ENCODE assay signal across 13 mouse cellular contexts in the genomic region with DNA sequence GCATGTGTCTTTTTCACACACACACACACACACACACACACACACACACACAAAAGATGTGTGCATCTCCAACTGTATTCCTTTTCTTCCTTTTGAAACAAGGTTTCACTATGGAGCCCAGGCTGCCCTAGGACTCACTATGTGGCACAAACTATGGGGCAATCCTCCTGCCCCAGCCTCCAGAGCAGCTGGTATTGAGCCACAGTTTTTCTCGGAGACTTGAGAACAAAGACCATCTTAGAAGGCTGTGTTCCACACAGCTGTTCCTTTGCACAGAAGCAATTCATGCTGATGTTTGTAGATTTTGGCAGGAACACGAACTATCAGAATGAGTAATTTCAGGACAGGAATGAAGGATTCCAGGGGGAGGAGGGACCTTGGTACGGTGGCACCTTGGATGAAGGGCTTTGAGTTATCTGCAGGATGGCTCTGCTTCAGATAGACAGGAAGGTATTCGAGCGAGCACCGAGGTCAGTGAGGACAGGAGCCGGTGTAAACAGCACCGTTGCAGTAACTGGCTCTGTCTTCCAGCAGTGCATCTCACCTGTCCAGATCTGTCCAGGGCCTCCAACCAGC. TPM values are rescaled to one million over a fixed set of nuclear protein-coding genes. Genes with fewer than 3 reads are reported as not detected.
DNase-seq lines count a peak whose midpoint lies in the region; ATAC-seq and TF ChIP-seq lines count a peak whose summit lies in the region.
"Had no signal": no experiment of that assay in that cellular context is flagged by ENCODE, and none has a peak within 500 bp of the region (broad histone marks: within the 10 kb centered on the region; RNA-seq: fewer than 3 reads in every experiment).

No protein-coding gene starts in this region.

- H3K36me3 ChIP-seq in liver, embryonic 15.5 days (replicated peaks) = 0 out of 2 replicates have a peak, but pooled peaks cover 9% of the 10 kb centered on the region
- no peaks in the 10 kb centered on the region for H3K36me3 ChIP-seq in stomach, postnatal 0 days (ENCODE audit: control insufficient read depth, insufficient read depth, low read length)
- H3K36me3 ChIP-seq: embryonic facial prominence, embryonic 15.5 days; lung, embryonic 15.5 days had no signal

- no peak for TF ChIP-seq EP300 in stomach, postnatal 0 days (optimal IDR thresholded peaks at IDR 0.05)

- H3K4me3 ChIP-seq in gastrocnemius, adult 2 months = no peak overlapping the region
- H3K4me3 ChIP-seq in liver, embryonic 15.5 days (replicated peaks) = no peak overlapping the region
- H3K4me3 ChIP-seq in stomach, postnatal 0 days (ENCODE audit: low read depth, low read length) = no peak overlapping the region
- H3K4me3 ChIP-seq: embryonic facial prominence, embryonic 15.5 days; lung, embryonic 15.5 days had no signal

- peak; percentile 5 for DNase-seq in gastrocnemius, adult 2 months
- no peak for DNase-seq in gastrocnemius, postnatal 4 days (ENCODE audit: low spot score in 2 of 2)
- peak; percentile 38 for DNase-seq in retina, postnatal 1 day
- no peak for DNase-seq in retina, embryonic 14.5 days (ENCODE audit: low spot score)
- DNase-seq in stomach, postnatal 0 days (ENCODE audit: low spot score) = no peak
- DNase-seq in thymus, adult 18-20 months = no peak
- DNase-seq: cerebellum, adult 18-20 months; gastrocnemius, postnatal 36 days; thymus, adult 2 months had no signal

- no peak overlapping the region for H3K4me2 ChIP-seq in liver, embryonic 15.5 days
- no peak overlapping the region for H3K4me2 ChIP-seq in stomach, postnatal 0 days (replicated peaks; ENCODE audit: low read depth)
- H3K4me2 ChIP-seq: embryonic facial prominence, embryonic 15.5 days; lung, embryonic 15.5 days had no signal

- no peak for TF ChIP-seq CTCF in gastrocnemius, adult 2 months (IDR thresholded peaks at IDR 0.05)
- no peak for TF ChIP-seq CTCF in stomach, postnatal 0 days (IDR thresholded peaks at IDR 0.05; ENCODE audit: low read depth)

- ATAC-seq in liver, embryonic 15.5 days (ENCODE audit: insufficient read depth) = no peak
- no peak for ATAC-seq in stomach, postnatal 0 days (ENCODE audit: low FRiP score, low TSS enrichment)
- no peak for ATAC-seq in CD4-positive, CD25-positive, alpha-beta regulatory T cell, adult 4 months

- H3K27me3 ChIP-seq in liver, embryonic 15.5 days = no peaks in the 10 kb centered on the region
- no peaks in the 10 kb centered on the region for H3K27me3 ChIP-seq in stomach, postnatal 0 days (ENCODE audit: control insufficient read depth, insufficient read depth, low read length)
- H3K27me3 ChIP-seq: embryonic facial prominence, embryonic 15.5 days; lung, embryonic 15.5 days had no signal

- H3K27ac ChIP-seq in gastrocnemius, adult 2 months = no peak overlapping the region
- H3K27ac ChIP-seq in liver, embryonic 15.5 days (replicated peaks) = peak overlapping the region; percentile 75; the same call in 1 of the 2 replicates
- peak overlapping the region; percentile 75; the same call in 1 of the 2 replicates for H3K27ac ChIP-seq in stomach, postnatal 0 days (replicated peaks)
- H3K27ac ChIP-seq: embryonic facial prominence, embryonic 15.5 days had no signal

- H3K9ac ChIP-seq in liver, embryonic 15.5 days = no peak overlapping the region
- H3K9ac ChIP-seq in stomach, postnatal 0 days (ENCODE audit: low read length) = no peak overlapping the region
- H3K9ac ChIP-seq: embryonic facial prominence, embryonic 15.5 days had no signal

- peaks cover 70% of the 10 kb centered on the region for H3K4me1 ChIP-seq in liver, embryonic 15.5 days (replicated peaks)
- H3K4me1 ChIP-seq in stomach, postnatal 0 days (replicated peaks; ENCODE audit: control insufficient read depth, insufficient read depth) = peaks cover 9% of the 10 kb centered on the region

- intact Hi-C loops in gastrocnemius, adult 2 months (cut with DNase I) = no loop called here

- 65% methylated on average over 8 of the region's 8 CpGs for WGBS in liver, embryonic 15.5 days (ENCODE audit: insufficient replicate concordance)
- WGBS in stomach, postnatal 0 days = 38% methylated on average over 8 of the region's 8 CpGs

- H3K9me3 ChIP-seq in liver, embryonic 15.5 days (replicated peaks) = no peaks in the 10 kb centered on the region
- H3K9me3 ChIP-seq in stomach, postnatal 0 days (ENCODE audit: control insufficient read depth, low read length) = no peaks in the 10 kb centered on the region
- H3K9me3 ChIP-seq: embryonic facial prominence, embryonic 15.5 days; lung, embryonic 15.5 days had no signal

RNA-seq across cellular contexts. Expression of gene Abhd2, which starts 35.5 kb away (rescaled TPM):
- total RNA-seq in gastrocnemius, adult 2 months (2021) = 1 to 10 TPM; 4.3 to 6.4 TPM
- total RNA-seq in gastrocnemius, postnatal 4 days (2021) = 10 to 100 TPM; 22.3 to 23.5 TPM
- polyA plus RNA-seq in liver, embryonic 15.5 days (2015; fragmentation: Nextera tagmentation; extraction: Ambion mirVana) = 11.4 TPM in 2 replicates
- 24.6 and 27.5 TPM in 2 replicates for polyA plus RNA-seq in stomach, postnatal 0 days (2015; fragmentation: Nextera tagmentation; extraction: Ambion mirVana)
- polyA plus RNA-seq in CD4-positive, CD25-positive, alpha-beta regulatory T cell, adult 4 months (2017; shearing (Covaris generic)) = 10 to 100 TPM; 14.8 to 25.8 TPM

Comparison
In these comparisons a context has a peak if more than half of its experiments do, and no peak if none do; other contexts are left out.
1. DNase-seq: peak in gastrocnemius, adult 2 months (single experiment) and retina, postnatal 1 day (single experiment); none in gastrocnemius, postnatal 4 days (0 of 2), retina, embryonic 14.5 days (single experiment), stomach, postnatal 0 days (single experiment) and thymus, adult 18-20 months (0 of 2).